Mouse (Mus musculus) heart, adult 8-10 months (tissue): ENCODE data around the gene Taar6. TPM values are rescaled to one million over a fixed set of nuclear protein-coding genes. Genes with fewer than 3 reads are reported as not detected.

Source experiments
- DNase-seq: peaks from one replicate; pipeline ENCODE4 v3.0.0; 2022; ENCODE audit warnings: low spot score
- total RNA-seq, 4 experiments: library from RNA; stranded (reverse); gene quantifications; 2 replicates each; pipeline ENCODE4 v1.2.4; 2022

Gene Taar6
- total RNA-seq: not detected

- no peak for DNase-seq
Measured at GRCm38 (mm10) chr10:23985546-23985945, at the start of gene Taar6. Gene Taar6 (minus strand): TSS chr10:23985646.

GRCm38 (mm10) chr10:24031347-24031746 lies 45.9 kb upstream of the Taar6 start:
- DNase-seq: no peak

- DNase-seq: no peak
Measured at GRCm38 (mm10) chr10:24026922-24027321, 41.5 kb upstream of the Taar6 start, which contains the start of gene Taar7d. Gene Taar7d (plus strand): TSS chr10:24027222.

GRCm38 (mm10) chr10:24008143-24008542 lies 22.7 kb upstream of the Taar6 start:
- no peak for DNase-seq

- no peak for DNase-seq
Measured at GRCm38 (mm10) chr10:24007034-24007433, 21.6 kb upstream of the Taar6 start.

GRCm38 (mm10) chr10:24006442-24006841 lies 21.0 kb upstream of the Taar6 start:
- DNase-seq: no peak

GRCm38 (mm10) chr10:23999639-24000038 lies 14.2 kb upstream of the Taar6 start, which contains the start of gene Taar7b:
Gene Taar7b (plus strand): TSS chr10:23999939.
- no peak for DNase-seq

- no peak for DNase-seq
Measured at GRCm38 (mm10) chr10:23993381-23993780, 7.9 kb upstream of the Taar6 start, which contains the start of gene Taar7a. Gene Taar7a (minus strand): TSS chr10:23993481.

GRCm38 (mm10) chr10:23986419-23986818 lies 973 bp upstream of the Taar6 start:
- DNase-seq: no peak

- DNase-seq: peak; percentile 57
Measured at GRCm38 (mm10) chr10:23978901-23979705, 6.3 kb downstream of the Taar6 start.

- no peak for DNase-seq
Measured at GRCm38 (mm10) chr10:23977958-23978357, 7.5 kb downstream of the Taar6 start.

GRCm38 (mm10) chr10:23971256-23971655 lies 14.2 kb downstream of the Taar6 start:
- DNase-seq: no peak

- no peak for DNase-seq
Measured at GRCm38 (mm10) chr10:23970656-23971165, 14.7 kb downstream of the Taar6 start, which contains the start of gene Taar5. Gene Taar5 (plus strand): TSS chr10:23970706.

GRCm38 (mm10) chr10:23964921-23965610 lies 20.4 kb downstream of the Taar6 start:
- DNase-seq: no peak

- no peak for DNase-seq
Measured at GRCm38 (mm10) chr10:23963444-23963843, 22.0 kb downstream of the Taar6 start.

- DNase-seq: no peak
Measured at GRCm38 (mm10) chr10:23960444-23960915, 25.0 kb downstream of the Taar6 start, which contains the start of gene Taar4. Gene Taar4 (plus strand): TSS chr10:23960494.

GRCm38 (mm10) chr10:23959071-23959470 lies 26.4 kb downstream of the Taar6 start:
- no peak for DNase-seq

GRCm38 (mm10) chr10:23951714-23952113 lies 33.7 kb downstream of the Taar6 start:
- no peak for DNase-seq

GRCm38 (mm10) chr10:23949508-23950005 lies 35.9 kb downstream of the Taar6 start, which contains the start of gene Taar3:
Gene Taar3 (plus strand): TSS chr10:23949558.
- DNase-seq: no peak

GRCm38 (mm10) chr10:23948026-23948425 lies 37.4 kb downstream of the Taar6 start:
- no peak for DNase-seq

- DNase-seq: no peak
Measured at GRCm38 (mm10) chr10:23942465-23942864, 43.0 kb downstream of the Taar6 start.

- DNase-seq: no peak
Measured at GRCm38 (mm10) chr10:23938312-23938711, 47.1 kb downstream of the Taar6 start, which contains the start of gene Taar2. Gene Taar2 (plus strand): TSS chr10:23938572.
